Mouse (Mus musculus) E14TG2a.4 (cell line): ENCODE measurements around the gene Lrrfip1.

Experiments used
- CTCF ChIP-seq: conservative IDR thresholded peaks from 2 replicates; pipeline ENCODE4 v1.5.1; 2014; ENCODE audit warnings: low read length
- NANOG ChIP-seq: IDR thresholded peaks from 2 replicates; pipeline ENCODE4 v1.6.1; 2014; ENCODE audit warnings: borderline replicate concordance, low read length, mixed read lengths
- POU5F1 ChIP-seq: IDR thresholded peaks from 2 replicates; pipeline ENCODE4 v1.6.1; 2014; ENCODE audit warnings: low read length, borderline replicate concordance

- TF ChIP-seq CTCF (no peak), POU5F1 (no peak), NANOG (no peak)
Measured at GRCm38 (mm10) chr1:91015571-91015970, 17.0 kb downstream of the Lrrfip1 start.
